Mouse (Mus musculus) G1E-ER4 (cell line): ENCODE data around the gene Lnpep. TPM values are rescaled to one million over a fixed set of nuclear protein-coding genes. Genes with fewer than 3 reads are reported as not detected.

ENCODE experiments used
- GATA1 ChIP-seq: IDR thresholded peaks from one replicate; pipeline ENCODE4 v1.8.0; 2012; ENCODE audit warnings: low read length, inconsistent platforms
- polyA plus RNA-seq: library from polyadenylated mRNA; stranded (reverse); fragments of >175 nt; gene quantifications from 2 replicates; pipeline ENCODE4 v1.2.3, GENCODE M21; 2012

Lnpep gene
- polyA plus RNA-seq: 7.8 and 9.1 TPM in 2 replicates

DNA sequence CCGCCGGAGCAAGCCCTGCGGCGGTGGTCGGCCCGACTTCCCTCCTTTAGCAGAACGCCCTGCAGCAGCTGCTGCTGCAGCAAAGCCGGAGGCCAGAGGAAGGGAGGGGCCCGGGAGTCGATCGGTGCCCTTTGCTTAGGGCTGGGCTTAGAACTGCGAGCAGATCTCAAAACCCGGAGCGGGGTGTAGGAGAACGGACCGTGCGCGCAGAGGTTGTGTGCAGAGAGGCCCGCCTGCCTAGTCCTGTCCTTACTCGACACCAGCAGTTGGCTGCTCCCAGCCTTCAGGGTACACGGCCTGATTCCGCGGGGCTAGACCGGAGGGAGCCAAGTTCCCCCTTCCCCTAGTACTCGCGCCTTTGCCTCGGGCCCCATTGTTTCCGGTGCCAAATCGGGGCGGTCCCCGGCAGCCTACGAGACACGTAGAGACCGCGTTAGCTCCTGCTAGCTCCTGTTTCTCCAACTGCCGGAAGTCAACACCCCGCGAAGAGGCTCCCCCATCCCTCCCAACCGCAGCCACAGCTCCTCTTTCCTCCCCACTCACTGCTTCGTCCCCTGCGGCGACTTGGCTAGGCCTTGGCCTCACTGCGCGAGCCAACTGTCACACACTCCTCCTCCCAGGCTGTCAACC lies at the start of gene Lnpep:
Lnpep (minus strand) TSS at position 94 of the 630 bp plus-strand sequence.
- no peak for TF ChIP-seq GATA1

DNA sequence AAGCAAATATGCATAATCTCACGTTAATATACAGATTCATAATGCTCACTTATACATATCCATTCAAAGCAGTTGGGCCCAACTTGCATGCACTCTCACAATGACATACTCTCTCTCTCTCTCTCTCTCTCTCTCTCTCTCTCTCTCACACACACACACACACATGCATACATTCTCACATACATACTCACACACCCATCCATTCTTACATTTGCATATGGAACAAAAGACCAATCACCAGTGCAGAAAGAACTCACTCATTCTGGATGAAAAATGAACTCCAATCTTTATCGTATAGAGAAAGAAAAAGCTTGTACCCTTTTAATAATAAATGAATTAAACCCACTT lies 31.0 kb upstream of the Lnpep start:
- TF ChIP-seq GATA1: no peak

DNA sequence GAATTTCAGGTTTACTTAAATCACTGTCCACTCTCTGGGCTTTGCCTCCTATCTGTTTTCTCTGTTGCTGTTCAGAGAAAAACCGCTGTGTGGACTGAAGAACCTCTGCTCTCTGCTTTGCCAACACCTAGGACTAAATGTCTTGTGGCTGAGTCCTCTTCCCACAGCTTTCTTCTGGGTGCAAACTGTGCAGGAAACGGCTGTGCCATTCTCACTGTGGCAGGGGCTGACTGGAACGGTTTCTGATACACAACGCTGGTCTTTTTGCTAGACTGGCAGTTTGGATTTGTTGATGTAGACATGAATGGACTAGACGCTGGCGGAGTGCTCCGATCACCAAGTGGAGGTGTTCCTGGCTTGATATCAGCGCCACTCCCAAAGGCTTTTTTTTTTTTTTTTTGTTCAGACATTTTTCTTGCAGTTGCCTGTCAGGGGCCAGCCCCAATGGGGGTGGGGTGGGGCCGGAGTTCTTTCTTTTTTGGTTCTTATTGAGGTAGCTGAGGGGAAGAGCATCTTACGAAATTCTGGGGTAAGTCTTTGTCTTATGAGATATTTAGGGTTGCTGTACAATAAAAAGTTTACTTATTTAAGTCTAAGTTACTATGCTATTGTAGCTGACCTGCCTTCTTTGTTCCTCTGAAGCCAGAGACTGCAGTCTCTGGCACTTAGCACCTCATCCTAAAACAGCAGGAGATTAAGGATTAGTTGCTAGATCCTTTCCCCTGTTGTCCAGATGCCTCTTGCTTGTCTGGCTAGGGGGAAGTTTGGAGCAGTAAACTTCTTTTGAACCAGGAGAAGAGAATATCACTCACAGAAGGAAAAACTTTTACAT lies 30.4 kb upstream of the Lnpep start:
- TF ChIP-seq GATA1: no peak

DNA sequence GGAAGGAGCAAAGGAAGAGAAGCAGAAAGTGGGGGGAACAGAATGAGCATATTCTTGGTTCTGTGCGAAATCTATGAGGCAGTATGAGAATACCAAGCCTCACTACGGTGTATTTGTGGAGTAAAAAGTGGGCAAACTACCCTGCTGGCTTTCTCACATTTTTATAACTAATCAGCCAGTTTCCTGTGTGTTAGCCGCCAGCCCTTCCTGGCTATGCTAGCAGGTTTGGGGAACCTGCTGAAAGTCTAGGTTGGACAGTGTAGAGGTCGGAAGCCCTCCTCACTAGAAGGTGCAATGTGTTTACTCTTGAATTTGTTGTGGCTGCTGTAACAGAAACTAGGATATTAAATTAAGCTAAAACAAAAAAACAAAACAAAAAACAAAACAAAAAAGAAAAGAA lies 27.7 kb upstream of the Lnpep start:
- no peak for TF ChIP-seq GATA1

DNA sequence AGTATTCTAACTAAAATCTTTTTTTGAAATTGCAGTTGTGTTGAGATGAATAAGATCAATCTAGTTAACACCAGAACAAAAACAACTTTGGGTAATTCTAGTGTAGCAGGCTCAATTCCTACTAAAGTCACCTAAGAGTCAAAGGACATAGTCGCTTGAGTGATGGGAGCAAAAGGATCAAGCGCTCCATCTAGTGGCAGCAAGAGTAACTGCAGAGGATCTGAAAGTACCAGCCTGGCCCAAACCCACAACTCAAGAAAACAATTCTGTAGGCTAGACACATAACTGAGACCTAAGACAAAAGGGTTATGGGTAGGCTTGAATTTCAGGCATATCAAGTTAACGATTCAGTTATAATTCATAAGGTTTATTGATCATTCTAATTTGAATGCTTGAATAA lies 20.9 kb upstream of the Lnpep start:
- no peak for TF ChIP-seq GATA1

DNA sequence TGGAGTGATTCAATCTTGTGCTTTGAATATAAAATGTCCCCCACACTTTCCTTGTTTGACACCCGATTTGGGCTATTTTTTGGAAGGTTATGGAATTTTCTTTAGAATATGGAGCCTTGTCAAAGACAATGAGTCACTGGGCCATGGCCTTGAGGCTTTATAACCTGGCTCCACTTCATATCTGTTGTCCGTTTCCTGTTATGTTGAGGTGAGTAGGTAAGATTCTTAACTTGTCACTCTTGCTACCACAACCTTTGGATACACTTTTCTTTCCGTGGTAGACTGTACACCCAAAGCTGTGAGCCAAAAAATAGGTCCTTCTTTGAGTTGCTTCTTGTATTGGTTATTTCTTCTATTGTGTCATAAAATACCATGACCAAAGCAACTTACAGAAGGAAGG lies 12.5 kb upstream of the Lnpep start:
- no peak for TF ChIP-seq GATA1

DNA sequence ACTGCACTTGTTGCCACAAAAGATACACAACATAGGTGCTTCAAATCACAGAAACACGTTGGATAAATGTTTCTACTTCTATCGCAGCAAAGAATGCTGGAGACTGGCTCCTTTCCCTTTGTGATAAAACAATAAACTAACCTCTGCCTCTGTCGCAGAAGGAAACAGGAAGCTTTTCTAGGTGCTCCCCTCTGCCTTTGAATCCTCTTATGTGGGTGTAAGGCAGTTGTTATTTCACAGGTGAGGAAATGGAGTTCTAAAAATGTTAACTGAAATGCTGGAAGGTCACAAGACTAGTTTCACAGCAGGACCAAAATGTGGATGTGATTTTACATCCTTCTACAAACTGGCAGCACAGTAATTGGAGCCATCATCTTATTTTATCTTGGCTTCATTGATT lies 11.3 kb upstream of the Lnpep start:
- no peak for TF ChIP-seq GATA1

DNA sequence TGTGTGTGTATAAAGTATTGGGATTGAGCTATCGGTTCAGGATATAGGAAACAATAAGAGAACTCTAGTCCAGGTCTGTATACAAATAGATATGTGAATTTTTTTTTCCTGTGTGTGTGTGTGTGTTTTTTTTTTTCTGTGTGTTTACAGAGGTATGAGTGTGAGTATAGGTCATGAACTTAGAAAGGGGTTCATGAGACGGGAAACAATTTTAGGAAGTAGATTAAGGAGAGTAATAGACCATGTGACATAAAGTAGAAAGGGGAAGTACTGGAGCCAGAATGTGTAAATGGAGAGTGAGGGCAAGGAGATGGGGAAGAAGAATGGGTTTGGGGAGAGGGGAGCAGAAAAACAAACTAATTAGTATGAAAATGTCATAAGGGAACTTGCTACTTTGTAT lies 9.2 kb upstream of the Lnpep start:
- TF ChIP-seq GATA1: no peak

DNA sequence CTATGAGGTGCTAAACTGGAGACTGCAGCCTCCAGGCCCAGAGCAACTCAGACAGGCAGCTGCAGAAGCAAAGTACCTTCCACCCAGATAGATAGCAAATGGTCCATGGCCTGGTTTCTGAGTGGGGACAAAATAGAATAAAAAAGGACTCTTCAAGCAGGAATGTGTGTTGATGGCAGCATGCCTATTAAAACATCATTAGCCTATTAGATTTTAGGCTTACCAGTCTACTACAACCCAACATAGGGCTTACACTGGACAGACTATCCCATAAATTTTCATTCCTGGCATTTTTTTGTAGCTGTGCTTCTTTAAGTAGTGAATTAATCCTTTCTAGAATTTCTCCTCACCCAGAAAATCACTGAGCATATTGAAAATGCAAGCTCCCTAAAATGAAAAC lies 7.1 kb upstream of the Lnpep start:
- TF ChIP-seq GATA1: no peak

DNA sequence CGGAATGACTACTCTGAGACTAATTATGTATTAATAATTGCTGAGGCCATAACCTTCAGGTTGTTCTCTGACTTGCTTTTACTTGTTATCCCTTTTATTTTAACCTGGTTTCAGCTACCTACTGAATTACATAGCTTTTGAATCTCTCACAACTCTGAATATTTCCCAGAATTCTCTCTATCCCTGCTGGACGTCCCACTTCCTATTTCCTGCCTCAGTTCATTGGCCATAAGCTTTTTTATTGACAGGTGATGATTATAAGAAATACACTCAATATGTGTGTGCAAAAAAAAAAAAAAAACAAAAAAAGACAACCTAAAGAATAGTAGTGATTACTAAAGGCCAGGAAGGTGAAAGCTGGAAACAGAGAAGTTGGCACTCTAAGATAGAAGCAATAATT lies 2.7 kb upstream of the Lnpep start:
- no peak for TF ChIP-seq GATA1

DNA sequence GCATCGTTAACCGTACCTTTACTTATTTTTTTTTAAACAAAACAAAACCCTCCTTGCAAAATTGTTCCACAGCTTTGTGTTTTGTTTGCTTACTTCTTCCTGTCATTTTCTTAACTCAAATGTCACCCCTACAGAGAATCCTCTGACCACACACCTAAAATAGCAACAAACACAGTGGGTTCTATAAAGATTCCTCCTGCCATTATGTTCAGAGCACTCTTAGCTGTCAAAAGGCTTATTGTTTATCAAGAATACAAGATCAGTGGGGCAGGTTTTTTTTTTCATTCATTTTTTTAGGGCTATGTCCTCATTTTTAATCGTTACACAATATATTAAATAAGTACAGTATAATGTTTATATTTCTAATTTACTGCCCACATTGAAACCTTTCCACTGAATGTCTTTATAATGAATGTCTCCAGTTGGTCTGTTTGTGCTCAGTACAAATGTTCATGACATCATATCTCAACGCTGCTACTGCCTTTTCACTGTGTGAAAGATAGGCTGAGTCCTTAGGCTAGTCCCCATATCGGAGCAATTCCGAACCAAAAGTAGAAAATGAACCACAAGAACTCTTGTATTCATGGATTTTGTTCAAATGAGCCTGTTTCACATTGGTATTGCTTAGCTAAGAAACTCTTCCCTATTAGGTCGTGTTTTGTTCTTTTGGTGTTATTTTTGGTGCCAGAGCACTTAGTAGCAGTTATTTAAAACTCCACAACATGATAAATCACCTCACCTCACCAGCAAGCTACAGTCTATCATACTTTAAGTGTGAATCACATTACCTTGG lies 1.2 kb upstream of the Lnpep start:
- TF ChIP-seq GATA1: no peak

DNA sequence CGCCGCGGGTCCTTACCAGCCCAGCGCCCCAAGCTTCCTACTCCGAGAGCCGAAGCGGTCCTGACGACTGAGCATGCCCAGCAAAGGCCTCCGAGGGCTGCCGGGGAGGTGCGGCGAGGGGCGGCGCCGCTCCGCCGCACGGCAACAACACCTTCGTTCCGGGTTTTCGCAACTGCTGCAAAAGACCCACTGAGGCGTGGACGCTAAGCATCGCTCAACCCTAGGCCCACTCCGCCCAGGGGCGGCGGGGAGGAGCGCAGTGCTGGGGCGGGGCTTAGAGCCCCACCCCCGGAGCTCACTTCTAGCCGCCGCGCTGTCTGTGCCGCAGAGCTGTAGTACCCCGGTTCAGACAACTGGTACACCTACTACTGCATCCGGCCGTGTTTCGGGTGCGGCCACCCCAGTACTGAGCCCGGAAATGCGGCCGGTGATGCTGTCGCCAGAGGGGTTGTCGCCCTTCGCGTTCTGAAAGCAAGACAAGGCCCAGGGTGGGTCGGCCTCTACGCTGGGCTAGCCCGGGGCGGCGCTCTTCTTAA lies 361 bp downstream of the Lnpep start:
- TF ChIP-seq GATA1: no peak

DNA sequence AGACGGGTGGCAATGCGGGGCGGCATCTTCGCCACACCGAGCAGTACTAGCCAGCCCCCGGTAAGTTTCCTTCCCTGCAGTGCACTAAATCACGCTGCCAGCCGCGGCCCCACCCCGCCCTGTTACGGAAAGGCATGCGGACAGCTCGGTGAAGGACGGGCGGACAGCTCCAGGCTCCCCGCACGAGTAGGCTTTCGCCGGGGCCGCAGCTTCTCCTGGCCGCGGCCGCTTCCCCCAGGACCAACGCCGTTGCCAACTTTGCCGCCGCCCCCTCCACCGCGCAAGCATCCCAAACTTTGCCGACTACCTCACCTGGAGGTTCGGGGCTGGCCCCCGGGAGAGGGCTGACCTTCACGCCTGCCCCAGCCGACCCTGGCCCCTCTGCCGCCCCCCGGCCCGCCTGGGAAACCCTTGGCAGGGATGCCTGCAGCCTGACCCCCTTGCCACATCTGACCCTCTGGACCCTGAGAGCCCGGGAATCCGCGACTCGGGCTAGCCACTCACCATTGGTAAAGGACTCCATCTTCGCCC lies 895 bp downstream of the Lnpep start:
- TF ChIP-seq GATA1: no peak

DNA sequence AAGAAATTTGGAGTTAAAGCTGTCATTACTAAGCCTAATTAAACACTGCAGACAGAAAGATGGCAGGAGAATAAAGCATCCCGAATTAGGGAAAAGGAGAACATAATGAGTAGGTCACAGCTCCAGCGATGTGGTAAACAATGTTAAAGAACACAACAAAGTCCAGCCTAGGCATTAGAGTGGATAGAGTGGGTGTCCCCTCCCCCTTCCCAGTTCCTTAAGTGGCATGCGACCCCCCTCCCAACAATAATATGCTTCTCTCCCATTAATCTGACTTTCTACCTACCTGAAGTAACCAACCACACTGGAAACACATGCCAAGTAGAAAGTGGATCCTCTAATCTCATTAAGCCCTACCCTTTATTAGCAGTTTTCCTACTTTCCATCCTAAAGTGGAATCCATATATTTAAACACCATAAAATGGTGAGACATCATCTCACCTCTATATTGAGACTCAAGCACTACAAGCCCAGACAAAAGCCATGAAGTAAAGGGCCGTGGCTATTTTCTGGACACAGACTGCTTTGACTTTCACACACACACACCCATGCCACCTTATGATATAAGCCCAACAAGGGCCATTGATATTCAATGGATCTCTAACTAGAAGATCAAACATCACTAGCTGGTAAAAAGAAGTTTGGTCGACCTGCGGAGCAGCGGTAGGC lies 1.5 kb downstream of the Lnpep start:
- no peak for TF ChIP-seq GATA1

DNA sequence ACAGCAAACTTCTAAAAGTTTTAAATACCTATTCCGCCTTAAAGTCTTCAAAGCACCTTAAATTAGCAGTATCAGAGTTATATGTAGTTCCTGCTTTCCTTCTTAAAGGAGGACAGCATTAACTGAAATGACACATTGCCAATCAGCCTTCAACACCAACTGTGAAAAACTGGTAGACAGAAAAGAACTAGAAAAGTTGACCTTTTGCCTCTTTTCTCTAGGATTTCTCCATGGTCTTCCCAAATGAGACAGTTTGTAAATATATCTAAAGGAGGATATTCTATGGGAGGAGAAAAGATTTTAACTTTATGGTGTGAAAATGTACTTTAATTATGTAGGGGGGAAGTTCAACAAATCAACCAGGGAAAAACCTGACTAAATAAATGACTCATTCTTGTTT lies 2.3 kb downstream of the Lnpep start:
- no peak for TF ChIP-seq GATA1
